Mouse (Mus musculus) central nervous system, embryonic 14 days (tissue): ENCODE measurements around the gene Nif3l1. TPM values are rescaled to one million over a fixed set of nuclear protein-coding genes. Genes with fewer than 3 reads are reported as not detected.

Experiments
- polyA plus RNA-seq: library from polyadenylated mRNA; depleted of rRNA; stranded (reverse); fragments of >200 nt; gene quantifications from 2 replicates; pipeline ENCODE4 v1.2.3, GENCODE M21; 2012; rRNA removed

Gene Nif3l1
- polyA plus RNA-seq: 51.6 and 56.7 TPM in 2 replicates

GRCm38 (mm10) chr1:58445143-58445722 is at the start of gene Nif3l1, which contains the start of gene Ppil3:
TSS of gene Nif3l1 (plus strand) at chr1:58445151.
TSS of gene Ppil3 (minus strand) at chr1:58445486.

GRCm38 (mm10) chr1:58423371-58424248 is 21.3 kb upstream of the Nif3l1 start, which contains the start of gene Clk1:
TSS of gene Clk1 (minus strand) at chr1:58424066.

GRCm38 (mm10) chr1:58504577-58505254 is 59.8 kb downstream of the Nif3l1 start, which contains the start of gene Orc2:
TSS of gene Orc2 (minus strand) at chr1:58505109.

Other genes with a start within 250 kb of the Nif3l1 start
- 0.28 and 0.32 TPM in 2 replicates for gene Aox4, start 234.8 kb upstream of the Nif3l1 start, polyA plus RNA-seq
- gene Aox2, start 166.8 kb upstream of the Nif3l1 start, polyA plus RNA-seq: 0.04 and 0.08 TPM in 2 replicates
- gene Bzw1, start 52.3 kb upstream of the Nif3l1 start, polyA plus RNA-seq: 130 and 149 TPM in 2 replicates
- gene Clk1, start 21.1 kb upstream of the Nif3l1 start, polyA plus RNA-seq: 311 and 325 TPM in 2 replicates
- gene Ppil3, start 335 bp downstream of the Nif3l1 start, polyA plus RNA-seq: 41.1 and 45.9 TPM in 2 replicates
- gene Orc2, start 60.0 kb downstream of the Nif3l1 start, polyA plus RNA-seq: 22.5 and 25.1 TPM in 2 replicates
- gene Fam126b, start 141.2 kb downstream of the Nif3l1 start, polyA plus RNA-seq: 4.2 and 4.5 TPM in 2 replicates
- 162 and 176 TPM in 2 replicates for gene Ndufb3, start 141.2 kb downstream of the Nif3l1 start, polyA plus RNA-seq